Mouse (Mus musculus): Measurements from ENCODE around the gene Tnr. TPM values are rescaled to one million over a fixed set of nuclear protein-coding genes. Genes with fewer than 3 reads are reported as not detected.

Gene Tnr
- polyA plus RNA-seq, 1 experiment from 2014 or later: 0.49 TPM

DNA sequence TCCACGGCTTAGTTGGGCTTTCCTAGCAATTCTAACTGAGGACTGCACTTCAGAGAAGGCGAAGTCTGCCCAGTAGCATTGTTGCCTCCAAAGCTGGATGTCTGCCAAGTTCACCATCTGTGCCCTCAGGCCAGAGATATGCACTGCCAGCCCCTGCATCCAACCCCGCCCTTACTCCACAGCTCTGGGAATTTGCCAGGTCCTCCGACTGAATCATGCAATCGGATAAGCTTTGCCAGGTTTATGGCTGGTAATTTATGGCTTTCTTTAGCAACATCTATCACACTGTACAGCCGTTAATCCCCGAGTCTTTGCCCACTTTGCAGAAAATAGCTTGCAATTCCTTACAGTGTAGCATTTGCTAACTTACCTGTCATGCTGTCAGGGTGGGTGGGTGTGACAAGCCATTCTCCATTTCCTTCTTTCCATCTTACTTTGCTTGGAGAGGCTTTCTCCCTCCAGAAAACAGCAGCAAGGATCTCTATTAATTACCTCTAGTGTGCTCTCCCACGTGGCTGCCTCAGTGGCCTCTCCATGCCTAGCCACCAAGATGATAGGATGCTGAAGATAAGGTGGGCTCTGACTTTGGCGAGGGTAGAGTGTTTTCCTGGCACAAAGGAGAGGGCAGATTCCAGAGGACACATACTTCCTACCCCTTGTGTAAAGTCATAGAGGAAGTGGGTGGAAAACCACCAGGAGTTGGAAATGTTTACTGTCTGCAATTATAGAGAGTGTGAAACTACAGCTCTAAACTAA, 163.1 kb downstream of the Tnr start:
- no peak overlapping the region for H3K9ac ChIP-seq (ENCODE audit: low read depth, low read length)
- ATAC-seq (ENCODE audit: low FRiP score) (no peak), DNase-seq (ENCODE audit: low spot score) (no peak)
- H3K4me1 ChIP-seq (replicated peaks; ENCODE audit: control insufficient read depth, insufficient read depth, low read length): no peaks in the 10 kb centered on the region; the same call in 1 of the 2 replicates
- H3K4me2 ChIP-seq (replicated peaks; ENCODE audit: low read depth, low read length): no peak overlapping the region
- H3K27me3 ChIP-seq (ENCODE audit: control insufficient read depth, insufficient read depth, low read length): no peaks in the 10 kb centered on the region
- H3K36me3 ChIP-seq (ENCODE audit: control insufficient read depth, insufficient read depth, low read length): no peaks in the 10 kb centered on the region
- no peak overlapping the region for H3K4me3 ChIP-seq (ENCODE audit: low read depth, low read length)
- no peaks in the 10 kb centered on the region for H3K9me3 ChIP-seq (ENCODE audit: control insufficient read depth, low read length)
- H3K27ac ChIP-seq (ENCODE audit: low read depth, low read length): no peak overlapping the region
- 81% methylated on average over 9 of the region's 9 CpGs for WGBS

DNA sequence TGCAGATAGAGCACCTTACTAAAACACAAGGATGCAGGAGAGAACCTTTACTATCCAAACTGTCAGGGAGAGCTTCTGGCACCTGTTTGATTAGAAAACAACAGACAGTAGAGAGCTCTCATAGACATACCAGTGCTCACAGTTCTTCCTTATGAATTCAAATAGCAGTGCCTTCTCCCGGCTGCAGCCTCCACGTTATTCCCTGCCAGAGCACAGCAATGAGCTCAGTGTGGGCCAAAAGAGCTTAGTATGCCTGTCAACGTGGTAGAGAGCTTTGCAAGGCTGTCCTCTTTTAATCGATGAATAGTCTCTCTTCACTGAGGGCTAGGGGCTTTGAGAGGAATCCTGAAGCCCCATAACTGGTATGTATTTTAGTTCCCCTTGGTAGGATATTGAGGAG, 173.1 kb downstream of the Tnr start:
- ATAC-seq (ENCODE audit: low FRiP score) (no peak), DNase-seq (ENCODE audit: low spot score) (no peak)
- H3K36me3 ChIP-seq (ENCODE audit: control insufficient read depth, insufficient read depth, low read length): no peaks in the 10 kb centered on the region
- 62% methylated on average over 4 of the region's 4 CpGs for WGBS
- no peak overlapping the region for H3K4me2 ChIP-seq (replicated peaks; ENCODE audit: low read depth, low read length)
- H3K27me3 ChIP-seq (ENCODE audit: control insufficient read depth, insufficient read depth, low read length): no peaks in the 10 kb centered on the region
- no peak overlapping the region for H3K4me3 ChIP-seq (ENCODE audit: low read depth, low read length)
- H3K9ac ChIP-seq (ENCODE audit: low read depth, low read length): no peak overlapping the region
- H3K9me3 ChIP-seq (ENCODE audit: control insufficient read depth, low read length): no peaks in the 10 kb centered on the region
- no peaks in the 10 kb centered on the region for H3K4me1 ChIP-seq (replicated peaks; ENCODE audit: control insufficient read depth, insufficient read depth, low read length)
- H3K27ac ChIP-seq (ENCODE audit: low read depth, low read length): no peak overlapping the region

DNA sequence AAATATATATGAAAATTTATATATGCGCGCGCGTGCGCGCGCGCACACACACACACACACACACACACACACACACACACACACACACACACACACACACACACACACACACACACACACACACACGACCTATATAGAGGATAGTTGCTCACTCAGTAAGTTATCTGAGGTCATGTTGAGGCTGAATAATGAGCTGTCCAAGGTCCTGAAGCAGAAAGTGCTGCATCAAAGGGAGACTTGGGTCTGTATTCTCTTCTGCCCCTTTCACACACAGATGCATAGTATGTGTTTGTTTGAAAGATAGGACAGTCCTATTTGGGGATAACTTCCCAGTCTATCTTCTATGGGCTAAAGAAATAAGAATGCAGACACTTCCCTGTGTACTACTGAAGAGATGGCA, 178.5 kb downstream of the Tnr start:
- DNase-seq (ENCODE audit: low spot score) (peak; percentile 63), ATAC-seq (ENCODE audit: low FRiP score) (no peak)
- H3K4me1 ChIP-seq (replicated peaks; ENCODE audit: control insufficient read depth, insufficient read depth, low read length): no peaks in the 10 kb centered on the region
- no peaks in the 10 kb centered on the region for H3K27me3 ChIP-seq (ENCODE audit: control insufficient read depth, insufficient read depth, low read length)
- no peaks in the 10 kb centered on the region for H3K9me3 ChIP-seq (ENCODE audit: control insufficient read depth, low read length)
- no peak overlapping the region for H3K9ac ChIP-seq (ENCODE audit: low read depth, low read length)
- H3K27ac ChIP-seq (ENCODE audit: low read depth, low read length): no peak overlapping the region
- H3K36me3 ChIP-seq (ENCODE audit: control insufficient read depth, insufficient read depth, low read length): no peaks in the 10 kb centered on the region
- H3K4me3 ChIP-seq (ENCODE audit: low read depth, low read length): no peak overlapping the region
- WGBS: 80% methylated on average over 9 of the region's 9 CpGs
- H3K4me2 ChIP-seq (replicated peaks; ENCODE audit: low read depth, low read length): no peak overlapping the region

DNA sequence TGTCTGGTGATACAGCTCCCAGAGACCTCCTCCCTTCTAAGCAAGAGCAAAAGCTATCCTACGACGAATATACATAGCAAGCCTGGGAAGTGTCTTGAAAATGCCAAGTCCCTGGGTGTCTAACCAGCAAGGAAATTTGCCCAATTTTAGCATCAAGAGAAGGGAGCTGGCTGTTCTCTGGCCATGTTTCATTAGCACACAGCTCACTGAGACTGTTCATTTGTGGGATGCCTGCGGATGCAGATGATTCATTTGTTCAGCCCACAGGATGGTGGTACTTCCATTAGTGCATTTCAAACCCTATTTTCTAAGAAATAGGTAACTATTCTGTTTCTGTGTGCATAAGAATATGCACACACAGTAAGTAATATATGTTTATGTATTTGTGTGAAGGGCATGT, 181.4 kb downstream of the Tnr start:
- no peak for DNase-seq (ENCODE audit: low spot score)
- 89% methylated on average over 3 of the region's 3 CpGs for WGBS

DNA sequence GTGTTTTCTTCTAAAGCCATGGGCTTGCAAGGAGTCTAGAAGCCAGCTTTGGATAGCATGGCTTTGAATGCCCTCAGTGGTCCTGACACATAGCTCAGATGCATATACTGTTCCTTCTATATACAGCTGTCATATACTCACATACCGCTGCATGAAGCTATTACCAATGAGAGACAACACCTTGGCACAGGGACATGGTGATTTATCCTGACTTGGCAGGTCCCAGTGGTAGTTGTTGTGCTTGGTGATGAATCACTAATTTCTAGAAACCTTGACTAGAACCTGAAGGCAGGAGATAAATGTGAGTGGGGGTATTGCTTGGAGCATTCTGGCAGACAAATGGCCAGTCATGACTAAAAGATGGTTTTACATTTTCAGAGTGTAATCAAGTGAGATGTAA, 192.7 kb downstream of the Tnr start:
- WGBS: 95% methylated on average over 1 of the region's 1 CpGs
- no peaks in the 10 kb centered on the region for H3K4me1 ChIP-seq (replicated peaks; ENCODE audit: control insufficient read depth, insufficient read depth, low read length)

More for the DNA sequence above, 181.4 kb downstream of the Tnr start:
- H3K27me3 ChIP-seq (ENCODE audit: control insufficient read depth, insufficient read depth, low read length): no peaks in the 10 kb centered on the region
- H3K36me3 ChIP-seq (ENCODE audit: control insufficient read depth, insufficient read depth, low read length): no peaks in the 10 kb centered on the region
- H3K9me3 ChIP-seq (ENCODE audit: control insufficient read depth, low read length): no peaks in the 10 kb centered on the region
- H3K4me1 ChIP-seq (replicated peaks; ENCODE audit: control insufficient read depth, insufficient read depth, low read length): no peaks in the 10 kb centered on the region
- H3K4me2 ChIP-seq (replicated peaks; ENCODE audit: low read depth, low read length): no peak overlapping the region
- no peak for ATAC-seq (ENCODE audit: low FRiP score)
- H3K9ac ChIP-seq (ENCODE audit: low read depth, low read length): no peak overlapping the region
- no peak overlapping the region for H3K4me3 ChIP-seq (ENCODE audit: low read depth, low read length)
- no peak overlapping the region for H3K27ac ChIP-seq (ENCODE audit: low read depth, low read length)

DNA sequence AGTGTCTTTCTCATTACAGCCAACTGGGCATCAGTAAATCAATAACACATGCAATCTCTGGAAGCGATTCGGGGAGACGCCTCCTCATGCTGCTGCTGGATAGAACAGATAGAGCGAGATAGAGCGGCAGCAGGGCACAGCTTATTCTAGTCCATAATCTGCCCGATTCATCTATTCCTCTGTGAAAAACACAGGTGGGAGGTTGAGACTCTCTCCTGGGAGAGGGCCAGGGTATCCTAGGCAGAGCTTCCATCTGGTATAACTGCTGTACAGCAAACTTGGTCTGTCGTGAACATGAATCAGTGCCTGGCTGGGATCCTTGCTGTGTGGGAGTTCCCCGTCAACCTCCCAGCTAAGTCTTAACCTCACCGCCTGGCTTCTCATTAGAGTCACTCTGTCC, 193.4 kb downstream of the Tnr start:
- no peak for ATAC-seq (ENCODE audit: low FRiP score)
- WGBS: 80% methylated on average over 9 of the region's 9 CpGs

More for the DNA sequence above, 192.7 kb downstream of the Tnr start:
- Histone ChIP-seq H3K27me3 (ENCODE audit: control insufficient read depth, insufficient read depth, low read length) (no peaks in the 10 kb centered on the region), H3K9me3 (ENCODE audit: control insufficient read depth, low read length) (no peaks in the 10 kb centered on the region), H3K9ac (ENCODE audit: low read depth, low read length) (no peak overlapping the region), H3K4me3 (ENCODE audit: low read depth, low read length) (no peak overlapping the region), H3K4me2 (replicated peaks; ENCODE audit: low read depth, low read length) (no peak overlapping the region), H3K27ac (ENCODE audit: low read depth, low read length) (no peak overlapping the region), H3K36me3 (ENCODE audit: control insufficient read depth, insufficient read depth, low read length) (no peaks in the 10 kb centered on the region)
- DNase-seq (ENCODE audit: low spot score) (no peak), ATAC-seq (ENCODE audit: low FRiP score) (no peak)

DNA sequence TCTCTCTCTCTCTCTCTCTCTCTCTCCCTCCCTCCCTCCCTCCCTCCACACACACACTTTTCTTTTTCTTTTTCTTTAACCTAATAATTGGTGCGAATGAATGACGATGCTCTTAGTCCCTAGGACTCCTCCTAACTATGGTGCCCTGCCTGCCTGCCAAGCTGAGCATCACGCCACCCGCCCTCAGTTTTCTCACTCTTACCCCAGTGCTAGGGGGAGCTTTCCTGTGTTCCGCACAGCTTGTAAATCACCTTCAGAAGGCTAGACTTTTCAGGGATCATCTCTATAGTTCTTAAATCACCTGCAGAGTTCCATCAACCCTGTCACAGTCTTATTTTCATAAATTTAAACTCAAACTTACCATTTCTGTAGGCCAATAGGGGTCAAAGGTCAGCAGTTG, 200.2 kb downstream of the Tnr start:
- DNase-seq (ENCODE audit: low spot score): no peak
- Histone ChIP-seq H3K4me2 (replicated peaks; ENCODE audit: low read depth, low read length) (no peak overlapping the region), H3K4me3 (ENCODE audit: low read depth, low read length) (no peak overlapping the region), H3K27me3 (ENCODE audit: control insufficient read depth, insufficient read depth, low read length) (no peaks in the 10 kb centered on the region), H3K27ac (ENCODE audit: low read depth, low read length) (no peak overlapping the region), H3K9me3 (ENCODE audit: control insufficient read depth, low read length) (no peaks in the 10 kb centered on the region), H3K36me3 (ENCODE audit: control insufficient read depth, insufficient read depth, low read length) (no peaks in the 10 kb centered on the region), H3K4me1 (replicated peaks; ENCODE audit: control insufficient read depth, insufficient read depth, low read length) (no peaks in the 10 kb centered on the region), H3K9ac (ENCODE audit: low read depth, low read length) (no peak overlapping the region)
- ATAC-seq (ENCODE audit: low FRiP score): no peak
- 87% methylated on average over 5 of the region's 5 CpGs for WGBS

More for the DNA sequence above, 193.4 kb downstream of the Tnr start:
- Histone ChIP-seq H3K4me2 (replicated peaks; ENCODE audit: low read depth, low read length) (no peak overlapping the region), H3K9me3 (ENCODE audit: control insufficient read depth, low read length) (no peaks in the 10 kb centered on the region), H3K4me3 (ENCODE audit: low read depth, low read length) (no peak overlapping the region), H3K9ac (ENCODE audit: low read depth, low read length) (no peak overlapping the region), H3K27ac (ENCODE audit: low read depth, low read length) (no peak overlapping the region), H3K36me3 (ENCODE audit: control insufficient read depth, insufficient read depth, low read length) (no peaks in the 10 kb centered on the region), H3K4me1 (replicated peaks; ENCODE audit: control insufficient read depth, insufficient read depth, low read length) (no peaks in the 10 kb centered on the region), H3K27me3 (ENCODE audit: control insufficient read depth, insufficient read depth, low read length) (no peaks in the 10 kb centered on the region)
- no peak for DNase-seq (ENCODE audit: low spot score)

DNA sequence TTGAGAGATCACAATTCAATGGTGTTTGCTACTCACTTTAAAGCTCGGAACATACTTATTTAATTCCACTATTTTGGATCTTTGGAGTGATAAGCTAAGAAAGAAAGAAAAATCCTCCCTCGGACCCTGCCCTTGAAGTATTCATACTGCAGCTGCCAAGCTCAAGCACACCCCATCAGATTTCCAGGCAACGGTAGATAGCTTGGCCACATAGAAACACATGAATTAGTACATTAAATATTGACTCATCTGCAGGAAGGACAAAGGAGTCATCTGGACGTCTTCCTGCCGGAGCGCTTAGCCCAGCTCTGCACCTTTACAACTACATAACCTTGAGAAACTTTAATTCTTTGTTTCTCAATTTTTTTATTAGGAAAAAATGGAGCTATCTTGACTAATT, 205.7 kb downstream of the Tnr start:
- no peak for ATAC-seq (ENCODE audit: low FRiP score)
- Histone ChIP-seq H3K4me1 (replicated peaks; ENCODE audit: control insufficient read depth, insufficient read depth, low read length) (no peaks in the 10 kb centered on the region), H3K4me3 (ENCODE audit: low read depth, low read length) (no peak overlapping the region), H3K27me3 (ENCODE audit: control insufficient read depth, insufficient read depth, low read length) (no peaks in the 10 kb centered on the region), H3K9ac (ENCODE audit: low read depth, low read length) (no peak overlapping the region), H3K4me2 (replicated peaks; ENCODE audit: low read depth, low read length) (no peak overlapping the region), H3K36me3 (ENCODE audit: control insufficient read depth, insufficient read depth, low read length) (no peaks in the 10 kb centered on the region), H3K27ac (ENCODE audit: low read depth, low read length) (no peak overlapping the region), H3K9me3 (ENCODE audit: control insufficient read depth, low read length) (no peaks in the 10 kb centered on the region)
- 93% methylated on average over 6 of the region's 6 CpGs for WGBS
- no peak for DNase-seq (ENCODE audit: low spot score)

DNA sequence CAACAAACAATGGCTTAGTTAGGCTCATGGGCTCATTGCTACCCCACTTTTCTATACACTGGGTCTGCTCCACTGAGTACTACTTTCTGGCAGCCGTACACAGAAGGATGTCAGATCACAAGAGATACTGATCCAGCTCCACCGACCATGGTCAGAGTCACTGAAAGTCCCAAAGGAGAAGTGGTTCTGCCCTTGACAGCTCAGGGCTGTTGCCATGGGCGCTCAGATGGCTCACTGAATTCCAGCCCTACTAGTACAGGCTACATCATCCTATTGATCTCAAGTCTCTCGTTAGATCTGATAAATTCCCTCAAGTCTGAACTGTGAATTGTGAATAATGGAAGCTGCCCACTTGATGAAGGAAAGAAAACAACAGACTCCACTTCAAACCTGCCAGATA, 207.3 kb downstream of the Tnr start:
- ATAC-seq (ENCODE audit: low FRiP score) (no peak), DNase-seq (ENCODE audit: low spot score) (no peak)
- H3K27me3 ChIP-seq (ENCODE audit: control insufficient read depth, insufficient read depth, low read length): no peaks in the 10 kb centered on the region
- no peak overlapping the region for H3K4me2 ChIP-seq (replicated peaks; ENCODE audit: low read depth, low read length)
- WGBS: 58% methylated on average over 4 of the region's 4 CpGs
- H3K27ac ChIP-seq (ENCODE audit: low read depth, low read length): no peak overlapping the region
- H3K36me3 ChIP-seq (ENCODE audit: control insufficient read depth, insufficient read depth, low read length): no peaks in the 10 kb centered on the region
- H3K4me3 ChIP-seq (ENCODE audit: low read depth, low read length): no peak overlapping the region
- H3K9me3 ChIP-seq (ENCODE audit: control insufficient read depth, low read length): no peaks in the 10 kb centered on the region
- H3K4me1 ChIP-seq (replicated peaks; ENCODE audit: control insufficient read depth, insufficient read depth, low read length): no peaks in the 10 kb centered on the region
- H3K9ac ChIP-seq (ENCODE audit: low read depth, low read length): no peak overlapping the region
